Mouse (Mus musculus) spleen, adult 2 months (tissue): ENCODE data around the gene Gm6993.

Experiments used
- CTCF ChIP-seq: fragments of 200-500 bp; IDR thresholded peaks from 2 replicates; pipeline ENCODE4 v1.5.1; 2011; ENCODE audit warnings: mild to moderate bottlenecking, inconsistent platforms; ENCODE audit not compliant: insufficient read depth, insufficient read length, insufficient replicate concordance; ENCODE audit errors: extremely low read depth
- POLR2A ChIP-seq: fragments of 200-500 bp; IDR thresholded peaks from 2 replicates; pipeline ENCODE4 v1.6.1; 2011; ENCODE audit warnings: low read depth, low read length, inconsistent platforms

DNA sequence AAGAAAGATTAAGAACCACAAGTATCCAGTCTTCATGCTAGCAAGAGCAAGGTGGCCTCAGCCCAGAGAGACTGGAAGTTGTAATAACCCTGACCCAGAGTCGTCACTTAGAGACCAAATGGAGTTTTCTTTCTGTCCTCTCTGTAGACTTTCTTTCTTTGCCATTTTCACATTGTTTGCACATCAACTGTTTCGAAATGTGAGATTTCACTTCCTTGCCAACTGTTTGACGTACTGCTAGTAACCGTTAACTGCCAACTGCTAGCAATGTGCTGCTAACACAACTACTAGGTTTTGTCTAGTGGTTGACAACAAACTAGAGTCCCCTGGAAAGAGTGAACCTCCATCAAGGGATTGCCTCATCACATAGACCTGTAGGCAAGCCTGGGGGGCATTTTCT is 42.6 kb downstream of the Gm6993 start:
- TF ChIP-seq CTCF (no peak), POLR2A (no peak)
